Mouse (Mus musculus) kidney, adult 2 months (tissue): ENCODE results near the gene Ubr1.

Experiments used
- CTCF ChIP-seq: fragments of 200-500 bp; conservative IDR thresholded peaks from 2 replicates; pipeline ENCODE4 v1.5.1; 2011; ENCODE audit warnings: low read depth, mild to moderate bottlenecking, control low read depth, low read length, moderate library complexity, mixed read lengths; ENCODE audit not compliant: insufficient read depth, insufficient read length
- POLR2A ChIP-seq: fragments of 200-500 bp; IDR thresholded peaks from one replicate; pipeline ENCODE4 v1.6.1; 2011; ENCODE audit warnings: low read depth, low read length, control low read depth

- TF ChIP-seq POLR2A, result no peak
- TF ChIP-seq CTCF, result peak; percentile 25; the same call in 1 of the 2 replicates
Measured at GRCm38 (mm10) chr2:121003586-121003985, 33.1 kb upstream of the Ubr1 start.
